Comparison of ENCODE assay signal across 27 mouse cellular contexts in the genomic region with DNA sequence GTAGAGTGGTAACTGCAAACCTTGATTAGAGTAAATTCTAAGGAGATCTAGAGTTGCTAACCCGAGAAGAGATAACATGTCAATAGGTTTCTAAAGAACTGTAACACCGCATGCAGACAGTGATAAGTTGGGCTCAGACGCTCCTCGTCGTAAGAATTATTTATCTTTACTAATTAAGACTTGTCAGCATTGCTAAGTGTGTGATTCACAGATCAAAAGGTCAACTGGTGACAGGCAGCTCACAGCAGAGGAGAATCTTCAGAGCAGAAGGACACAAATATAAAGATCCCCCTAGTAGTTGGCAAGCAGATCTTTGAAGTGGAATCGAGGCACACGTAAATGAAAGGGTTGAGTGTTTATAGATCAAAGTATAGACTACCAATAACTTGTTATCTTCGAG.
"Had no signal": no experiment of that assay in that cellular context is flagged by ENCODE, and none has a peak within 500 bp of the region (broad histone marks: within the 10 kb centered on the region; RNA-seq: fewer than 3 reads in every experiment).

No protein-coding gene starts in this region.

- ATAC-seq: forebrain, embryonic 13.5 days; forebrain, embryonic 14.5 days; forebrain, embryonic 15.5 days; forebrain, embryonic 16.5 days; forebrain, postnatal 0 days had no signal

- H3K4me2 ChIP-seq: embryonic facial prominence, embryonic 12.5 days; embryonic facial prominence, embryonic 13.5 days; embryonic facial prominence, embryonic 15.5 days; forebrain, embryonic 12.5 days; forebrain, embryonic 13.5 days; forebrain, embryonic 15.5 days had no signal

- H3K36me3 ChIP-seq: embryonic facial prominence, embryonic 10.5 days; embryonic facial prominence, embryonic 12.5 days; embryonic facial prominence, embryonic 13.5 days; embryonic facial prominence, embryonic 15.5 days; forebrain, embryonic 10.5 days; forebrain, embryonic 12.5 days; forebrain, embryonic 15.5 days had no signal

- H3K27me3 ChIP-seq: embryonic facial prominence, embryonic 12.5 days; embryonic facial prominence, embryonic 13.5 days; embryonic facial prominence, embryonic 15.5 days; forebrain, embryonic 12.5 days; forebrain, embryonic 13.5 days; forebrain, embryonic 15.5 days had no signal

- H3K4me3 ChIP-seq: embryonic facial prominence, embryonic 10.5 days; embryonic facial prominence, embryonic 12.5 days; embryonic facial prominence, embryonic 13.5 days; embryonic facial prominence, embryonic 15.5 days; erythroblast, embryonic 14.5 days; forebrain, embryonic 10.5 days; forebrain, embryonic 12.5 days; forebrain, embryonic 13.5 days; forebrain, embryonic 15.5 days; gastrocnemius, adult 2 months; heart, adult 2 months had no signal

- H3K4me1 ChIP-seq: embryonic facial prominence, embryonic 10.5 days; embryonic facial prominence, embryonic 12.5 days; forebrain, embryonic 10.5 days; forebrain, embryonic 12.5 days; forebrain, embryonic 13.5 days; forebrain, embryonic 15.5 days had no signal

- DNase-seq: cerebellum, adult 9-10 months; cerebellum, adult 9-11 months; cerebellum, postnatal 10 days; cerebellum, postnatal 14 days; cerebellum, postnatal 25 days; cerebellum, postnatal 36 days; embryo, embryonic 11 days; forebrain, postnatal 0 days; gastrocnemius, adult 2 months; gastrocnemius, postnatal 10 days; gastrocnemius, postnatal 14 days; gastrocnemius, postnatal 25 days; gastrocnemius, postnatal 36 days; heart, adult 11 months; heart, adult 18-20 months; heart, adult 2 months had no signal

- H3K9me3 ChIP-seq: embryonic facial prominence, embryonic 10.5 days; embryonic facial prominence, embryonic 12.5 days; embryonic facial prominence, embryonic 15.5 days; forebrain, embryonic 10.5 days; forebrain, embryonic 12.5 days; forebrain, embryonic 13.5 days; forebrain, embryonic 15.5 days had no signal

- H3K9ac ChIP-seq: embryonic facial prominence, embryonic 12.5 days; embryonic facial prominence, embryonic 13.5 days; embryonic facial prominence, embryonic 15.5 days; forebrain, embryonic 12.5 days; forebrain, embryonic 13.5 days; forebrain, embryonic 15.5 days; forebrain, postnatal 0 days had no signal

- H3K27ac ChIP-seq: embryonic facial prominence, embryonic 10.5 days; embryonic facial prominence, embryonic 12.5 days; embryonic facial prominence, embryonic 13.5 days; embryonic facial prominence, embryonic 15.5 days; forebrain, embryonic 10.5 days; forebrain, embryonic 12.5 days; forebrain, embryonic 13.5 days; forebrain, embryonic 15.5 days; gastrocnemius, adult 2 months; heart, adult 2 months had no signal
